Mouse (Mus musculus): ENCODE data around the gene Irf3.

- TF ChIP-seq POLR2A (IDR thresholded peaks at IDR 0.05; ENCODE audit: insufficient read depth, low read depth, low read length) (0 out of 2 replicates have a peak, but pooled peaks have one; percentile 16), CTCF (IDR thresholded peaks at IDR 0.05; ENCODE audit: insufficient read depth, low read depth, low read length) (no peak)
These were observed 32.5 kb upstream of the Irf3 start for GRCm38 (mm10) chr7:44964990-44965389.

Data from olfactory bulb, adult 2 months (tissue).